Mouse (Mus musculus) embryonic facial prominence, embryonic 14.5 days (tissue): ENCODE measurements around the gene Cryba4. TPM values are rescaled to one million over a fixed set of nuclear protein-coding genes. Genes with fewer than 3 reads are reported as not detected.

ENCODE experiments used
- ATAC-seq: fragments of 200-750 bp; cut with Nextera tagmentation; 2 replicates; pipeline ENCODE4 v1.8.0; 2017; ENCODE audit warnings: low read depth, moderate number of reproducible peaks, moderate TSS enrichment
- DNase-seq: peaks from one replicate; pipeline ENCODE4 v3.0.0-alpha.2; 2015; ENCODE audit warnings: low spot score
- H3K27ac ChIP-seq: fragments of 300-500 bp; sonication (generic); replicated peaks from 2 replicates; pipeline ENCODE4 v1.5.1; 2014; ENCODE audit warnings: low read depth, mild to moderate bottlenecking, low read length, moderate library complexity
- H3K27me3 ChIP-seq: fragments of 300-500 bp; sonication (generic); replicated peaks from 2 replicates; pipeline ENCODE4 v1.6.1; 2014; ENCODE audit warnings: low read length; ENCODE audit not compliant: control insufficient read depth, insufficient read depth
- H3K36me3 ChIP-seq: fragments of 300-500 bp; sonication (generic); 2 replicates; pipeline ENCODE4 v1.6.1; 2014; ENCODE audit warnings: low read length, mixed read lengths; ENCODE audit not compliant: control insufficient read depth, insufficient read depth
- H3K4me1 ChIP-seq: fragments of 300-500 bp; sonication (generic); 2 replicates; pipeline ENCODE4 v1.6.1; 2014; ENCODE audit warnings: antibody characterized with exemption, low read length; ENCODE audit not compliant: control insufficient read depth, insufficient read depth
- H3K4me2 ChIP-seq: fragments of 300-500 bp; sonication (generic); 2 replicates; pipeline ENCODE4 v1.6.1; 2014; ENCODE audit warnings: low read depth, mild to moderate bottlenecking, low read length, moderate library complexity, mixed read lengths
- H3K4me3 ChIP-seq: fragments of 300-500 bp; sonication (generic); 2 replicates; pipeline ENCODE4 v1.5.1; 2014; ENCODE audit warnings: low read depth, mild to moderate bottlenecking, low read length
- H3K9ac ChIP-seq: fragments of 300-500 bp; sonication (generic); 2 replicates; pipeline ENCODE4 v1.6.1; 2014; ENCODE audit warnings: low read depth, mild to moderate bottlenecking, low read length, moderate library complexity, mixed read lengths
- H3K9me3 ChIP-seq: fragments of 300-500 bp; sonication (generic); 2 replicates; pipeline ENCODE4 v1.6.1; 2016; ENCODE audit warnings: low read length; ENCODE audit not compliant: control insufficient read depth
- WGBS: fragments of 180-500 bp; shearing (Covaris S2); extraction: QIAGEN DNeasy Blood & Tissue Kit; methylation state at CpG from one replicate; pipeline ENCODE4 v1.1.7; 2014; 5-methylcytosine and 5-hydroxymethylcytosine counted together
- polyA plus RNA-seq: library from polyadenylated mRNA; unstranded; fragments of >200 nt; fragmentation: Nextera tagmentation; extraction: Ambion mirVana; gene quantifications from 2 replicates; pipeline ENCODE4 v1.2.1, GENCODE M21; 2014

The Cryba4 gene
- 2.7 and 2.8 TPM in 2 replicates for polyA plus RNA-seq

DNA sequence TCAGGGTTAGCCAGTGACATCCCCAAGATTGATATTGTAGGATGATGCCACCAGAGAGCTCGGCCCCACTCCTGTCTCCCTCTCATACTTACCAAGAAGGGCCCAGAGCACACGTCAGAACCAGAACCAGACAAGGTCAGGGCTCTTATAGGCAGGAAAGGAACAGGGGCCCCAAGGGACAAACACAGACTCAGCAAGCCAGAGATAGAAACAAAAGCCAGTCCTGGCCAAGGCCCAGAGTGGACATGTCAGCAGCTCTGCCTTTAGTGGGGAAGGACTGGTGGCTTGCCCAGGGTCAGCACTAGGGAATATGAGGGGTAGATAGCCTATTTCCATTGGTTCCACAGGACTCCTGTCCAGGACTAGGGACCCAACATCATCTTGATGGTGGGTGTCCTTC, at the start of gene Cryba4:
Cryba4 (minus strand) TSS at position 119 of the 400 bp plus-strand sequence.
- H3K36me3 ChIP-seq = no peaks in the 10 kb centered on the region
- no peak within 1 kb of the TSS for H3K4me3 ChIP-seq
- ATAC-seq (no peak), DNase-seq (no peak)
- no peaks in the 10 kb centered on the region for H3K9me3 ChIP-seq
- no peak within 1 kb of the TSS for H3K4me2 ChIP-seq
- H3K27me3 ChIP-seq = no peaks in the 10 kb centered on the region
- H3K4me1 ChIP-seq = peaks cover 6% of the 10 kb centered on the region; the same call in 1 of the 2 replicates
- H3K27ac ChIP-seq = no peak within 1 kb of the TSS
- WGBS = 84% methylated on average over 2 of the region's 2 CpGs
- H3K9ac ChIP-seq = no peak within 1 kb of the TSS

DNA sequence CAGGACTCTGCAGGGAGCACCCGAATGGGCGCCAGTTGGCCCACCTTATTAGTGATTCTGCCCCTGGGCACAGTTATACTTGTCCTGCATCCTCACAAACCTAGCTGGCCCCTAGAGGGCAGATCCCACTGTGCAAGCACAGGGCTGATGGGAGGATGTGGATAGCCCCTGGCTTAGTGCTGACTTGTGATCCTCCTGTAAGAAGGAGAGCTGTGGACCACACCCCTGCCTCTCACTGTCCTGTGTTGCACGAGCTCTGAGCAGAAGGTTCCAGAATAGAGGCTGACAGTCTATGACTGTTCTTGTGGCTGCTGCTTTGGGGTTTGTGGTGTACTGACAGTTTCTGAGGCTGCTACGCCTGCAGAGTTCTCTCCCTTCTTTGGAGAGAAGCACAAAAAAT, 49.4 kb upstream of the Cryba4 start:
- DNase-seq = no peak
- WGBS = 72% methylated on average over 4 of the region's 4 CpGs

DNA sequence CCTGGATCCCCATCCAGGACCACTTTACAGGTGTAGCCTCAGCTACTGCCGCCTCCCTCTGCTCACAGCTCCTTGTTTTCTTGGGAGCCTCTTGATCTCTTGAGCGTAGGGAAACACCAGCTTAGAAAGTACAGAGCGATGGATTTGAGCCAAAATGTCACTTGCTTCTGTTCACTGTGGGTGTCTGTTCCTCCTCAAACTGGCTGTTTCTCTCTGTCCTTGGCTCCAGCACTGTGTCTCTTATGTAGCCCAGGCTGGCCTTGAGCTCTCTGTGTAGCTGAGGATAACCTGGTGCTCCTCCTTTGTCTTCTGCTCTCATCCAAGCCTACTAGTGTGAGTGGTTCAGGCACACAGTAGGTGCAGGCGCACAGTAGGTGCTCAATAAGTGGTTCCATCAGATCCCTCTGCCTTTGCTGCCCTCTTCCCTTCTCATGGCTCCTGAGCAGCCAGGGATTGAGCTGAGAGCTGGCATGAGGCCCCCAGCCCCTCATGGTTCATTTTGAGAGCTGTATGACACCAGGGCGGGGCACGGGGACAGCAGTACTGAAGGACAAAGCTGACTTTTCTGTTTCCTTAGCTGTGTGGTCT, 48.5 kb upstream of the Cryba4 start:
- ATAC-seq (no peak), DNase-seq (no peak)
- Histone ChIP-seq H3K4me2 (no peak overlapping the region), H3K27me3 (no peaks in the 10 kb centered on the region), H3K36me3 (0 out of 2 replicates have a peak, but pooled peaks cover under 1% of the 10 kb centered on the region), H3K4me3 (no peak overlapping the region), H3K9ac (no peak overlapping the region), H3K4me1 (no peaks in the 10 kb centered on the region), H3K27ac (no peak overlapping the region), H3K9me3 (no peaks in the 10 kb centered on the region)
- 88% methylated on average over 6 of the region's 6 CpGs for WGBS

More for the DNA sequence above, 49.4 kb upstream of the Cryba4 start:
- no peaks in the 10 kb centered on the region for H3K9me3 ChIP-seq
- H3K4me2 ChIP-seq = no peak overlapping the region
- no peaks in the 10 kb centered on the region for H3K4me1 ChIP-seq
- no peak overlapping the region for H3K4me3 ChIP-seq
- no peak for ATAC-seq
- no peak overlapping the region for H3K27ac ChIP-seq
- no peaks in the 10 kb centered on the region for H3K27me3 ChIP-seq
- H3K36me3 ChIP-seq = peaks cover 6% of the 10 kb centered on the region; the same call in 1 of the 2 replicates
- H3K9ac ChIP-seq = no peak overlapping the region

DNA sequence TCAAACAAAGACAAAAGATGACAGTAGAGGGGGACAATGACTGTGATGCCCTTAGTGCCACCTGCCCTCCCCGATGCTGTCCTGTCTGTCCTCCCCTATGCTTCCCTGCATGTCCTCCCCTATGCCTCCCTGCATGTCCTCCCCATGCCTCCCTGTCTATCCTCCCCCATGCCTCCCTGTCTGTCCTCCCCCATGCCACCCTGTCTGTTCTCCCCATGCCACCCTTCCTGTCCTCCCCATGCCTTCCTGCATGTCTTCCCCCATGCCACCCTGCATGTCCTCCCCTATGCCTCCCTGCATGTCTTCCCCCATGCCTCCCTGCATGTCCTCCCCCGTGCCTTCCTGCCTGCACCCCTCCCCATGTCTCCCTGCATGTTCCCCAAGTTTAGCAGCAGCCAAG, 47.8 kb upstream of the Cryba4 start:
- Histone ChIP-seq H3K36me3 (no peaks in the 10 kb centered on the region), H3K4me1 (no peaks in the 10 kb centered on the region), H3K27me3 (no peaks in the 10 kb centered on the region), H3K4me2 (no peak overlapping the region), H3K9ac (no peak overlapping the region), H3K4me3 (no peak overlapping the region), H3K9me3 (no peaks in the 10 kb centered on the region), H3K27ac (no peak overlapping the region)
- 80% methylated on average over 2 of the region's 2 CpGs for WGBS
- ATAC-seq = no peak
- DNase-seq = no peak

DNA sequence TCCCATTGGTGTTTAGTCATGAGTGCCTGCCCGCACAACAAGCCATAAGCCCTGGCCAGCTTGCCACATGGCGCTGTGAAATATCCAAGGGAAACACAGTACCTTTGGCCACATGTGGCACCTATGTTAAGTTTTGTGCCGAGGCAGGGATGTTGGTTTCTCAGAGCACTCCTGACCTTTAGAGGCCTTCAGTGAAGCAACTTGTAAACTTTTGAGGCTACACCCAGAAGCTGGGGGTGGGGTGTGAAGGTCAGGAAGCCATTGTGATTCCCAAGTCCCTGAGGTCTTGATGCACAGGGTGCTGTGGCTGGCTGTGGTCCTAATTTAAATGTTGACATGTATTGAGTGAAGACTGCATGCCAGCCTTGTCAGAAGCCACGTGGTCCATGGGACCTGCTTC, 47.1 kb upstream of the Cryba4 start:
- H3K9ac ChIP-seq = no peak overlapping the region
- H3K27ac ChIP-seq = no peak overlapping the region
- DNase-seq (no peak), ATAC-seq (no peak)
- 77% methylated on average over 4 of the region's 4 CpGs for WGBS
- no peak overlapping the region for H3K4me2 ChIP-seq
- H3K9me3 ChIP-seq = no peaks in the 10 kb centered on the region
- peaks cover 5% of the 10 kb centered on the region; the same call in 1 of the 2 replicates for H3K4me1 ChIP-seq
- H3K27me3 ChIP-seq = no peaks in the 10 kb centered on the region
- H3K4me3 ChIP-seq = no peak overlapping the region
- H3K36me3 ChIP-seq = no peaks in the 10 kb centered on the region

DNA sequence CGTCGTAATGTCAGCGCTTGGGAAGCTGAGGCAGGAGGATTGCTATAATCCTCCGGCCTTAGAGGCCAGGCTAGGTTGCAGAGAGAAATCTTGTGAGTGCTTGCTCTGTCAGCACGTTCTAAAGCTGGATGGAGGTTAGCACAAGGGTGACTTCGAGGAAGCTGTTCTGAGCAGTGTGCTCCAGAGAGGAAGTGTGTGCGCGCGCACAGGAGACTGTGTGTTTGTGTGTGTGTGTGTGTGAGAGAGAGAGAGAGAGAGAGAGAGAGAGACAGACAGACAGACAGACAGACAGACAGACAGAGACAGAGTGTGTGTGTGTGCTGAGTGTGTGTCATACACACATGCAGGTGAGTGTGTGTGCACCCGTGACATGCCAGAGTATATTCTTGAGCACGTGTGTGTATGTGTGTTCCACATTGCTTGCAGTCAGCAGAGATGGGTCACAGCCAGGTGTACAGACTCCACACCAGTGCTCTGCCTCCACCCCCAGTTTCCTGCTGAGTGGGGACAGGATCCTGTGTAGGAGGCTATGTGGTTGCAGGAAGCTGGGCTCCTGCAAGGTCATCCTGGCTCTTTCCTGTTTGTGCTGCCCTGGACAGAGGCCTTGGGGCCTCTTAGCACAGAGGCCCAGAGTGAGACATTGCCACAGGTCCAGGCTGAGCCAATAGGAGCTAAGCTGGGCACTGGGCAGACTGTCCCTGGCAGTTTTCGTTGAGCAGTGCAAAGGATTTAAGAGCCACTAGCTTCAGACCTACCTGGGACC, 46.1 kb upstream of the Cryba4 start:
- no peaks in the 10 kb centered on the region for H3K36me3 ChIP-seq
- WGBS = 85% methylated on average over 12 of the region's 12 CpGs
- peaks cover 6% of the 10 kb centered on the region; the same call in 1 of the 2 replicates for H3K4me1 ChIP-seq
- DNase-seq (no peak), ATAC-seq (no peak)
- H3K27me3 ChIP-seq = no peaks in the 10 kb centered on the region
- no peaks in the 10 kb centered on the region for H3K9me3 ChIP-seq
- H3K27ac ChIP-seq = no peak overlapping the region
- H3K4me2 ChIP-seq = no peak overlapping the region
- no peak overlapping the region for H3K9ac ChIP-seq
- H3K4me3 ChIP-seq = no peak overlapping the region

DNA sequence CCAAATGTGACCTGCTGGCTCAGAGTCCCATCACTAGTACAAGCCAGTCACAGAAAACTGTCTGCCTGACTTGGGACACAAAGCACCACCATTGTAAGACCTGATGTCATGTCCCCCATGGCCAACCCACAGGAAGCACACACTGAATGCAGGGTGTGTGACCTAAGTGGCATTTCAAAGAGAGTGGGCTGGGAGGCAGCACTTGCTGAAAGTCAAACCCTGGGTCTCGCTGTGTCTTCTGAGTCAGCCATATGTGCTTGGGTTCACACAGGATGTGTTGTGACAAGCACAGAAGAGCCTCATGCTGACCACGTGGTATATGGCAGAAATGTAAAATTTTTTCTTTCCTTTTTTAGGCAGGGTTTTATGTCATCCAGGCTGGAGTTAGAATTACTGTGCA, 44.9 kb upstream of the Cryba4 start:
- DNase-seq = no peak
- WGBS = 70% methylated on average over 2 of the region's 2 CpGs

DNA sequence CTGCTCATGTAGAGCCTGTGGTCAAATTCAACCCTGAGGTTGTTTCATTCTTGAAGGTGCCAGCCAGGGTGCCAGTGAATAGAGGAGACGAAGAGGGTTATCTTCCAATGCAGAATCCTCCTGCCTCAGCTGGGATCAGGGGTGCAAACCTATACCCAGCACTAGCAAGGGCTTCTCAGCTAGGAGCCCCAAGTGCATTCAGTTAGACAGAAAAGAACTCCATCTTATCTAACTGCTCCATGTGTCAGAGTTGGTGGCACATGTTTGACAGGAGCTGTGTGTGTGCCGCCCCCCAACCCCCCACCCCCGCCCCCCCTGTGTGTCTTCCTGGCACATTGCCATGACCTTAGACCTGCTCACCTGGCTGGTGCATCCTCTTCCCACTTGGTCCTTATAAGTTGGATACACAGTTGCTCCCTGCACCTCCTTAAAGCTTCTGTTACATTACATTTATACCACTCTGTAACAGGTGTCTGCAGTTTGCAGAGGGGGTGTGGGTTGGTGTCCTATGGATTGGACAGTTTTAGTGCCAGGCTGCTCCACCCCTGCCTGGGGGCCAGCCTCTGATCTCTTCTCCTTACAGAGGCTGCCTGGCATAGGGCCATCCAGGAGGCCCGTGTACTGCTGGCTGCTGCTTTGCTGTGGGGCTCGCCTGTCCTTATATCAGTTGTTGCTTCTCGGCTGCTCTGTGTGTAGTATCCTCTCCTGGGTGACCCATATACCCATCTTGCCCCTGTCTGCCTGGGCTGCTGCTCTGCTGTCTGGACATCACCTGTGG, 44.3 kb upstream of the Cryba4 start:
- Histone ChIP-seq H3K36me3 (no peaks in the 10 kb centered on the region), H3K9me3 (no peaks in the 10 kb centered on the region), H3K4me2 (no peak overlapping the region), H3K27me3 (no peaks in the 10 kb centered on the region), H3K27ac (no peak overlapping the region), H3K4me3 (no peak overlapping the region), H3K4me1 (peaks cover 6% of the 10 kb centered on the region; the same call in 1 of the 2 replicates), H3K9ac (no peak overlapping the region)
- 74% methylated on average over 5 of the region's 6 CpGs for WGBS
- no peak for ATAC-seq
- DNase-seq = no peak

More for the DNA sequence above, 44.9 kb upstream of the Cryba4 start:
- Histone ChIP-seq H3K4me2 (no peak overlapping the region), H3K27me3 (no peaks in the 10 kb centered on the region), H3K4me1 (peaks cover 6% of the 10 kb centered on the region; the same call in 1 of the 2 replicates), H3K4me3 (no peak overlapping the region), H3K9ac (no peak overlapping the region), H3K36me3 (no peaks in the 10 kb centered on the region), H3K27ac (no peak overlapping the region), H3K9me3 (no peaks in the 10 kb centered on the region)
- no peak for ATAC-seq
